Mouse (Mus musculus) adrenal gland, adult (tissue): ENCODE data around the gene Plin3.
A peak's percentile ranks its signal among the peaks of the same experiment; 100 is the strongest.

Experiments used
- DNase-seq, 2 experiments: peaks; one replicate each; pipeline ENCODE4 v3.0.0; 2022 to 2023; ENCODE audit warnings: low spot score in 1 of 2; ENCODE audit not compliant: inconsistent age in 2 of 2

Gene Plin3

GRCm38 (mm10) chr17:56292531-56293222 lies at the start of gene Plin3:
Gene Plin3, minus strand, starts transcription at chr17:56292873.
- peak; percentile 31 to 54 for DNase-seq

- no peak for DNase-seq
These were observed 48.0 kb upstream of the Plin3 start for GRCm38 (mm10) chr17:56340717-56341116.

- DNase-seq: peak in 1 of 2 experiments; percentile 71
These were observed 46.2 kb upstream of the Plin3 start for GRCm38 (mm10) chr17:56338909-56339308.

- no peak for DNase-seq
These were observed 45.1 kb upstream of the Plin3 start for GRCm38 (mm10) chr17:56337791-56338190.

- DNase-seq: peak; percentile 58 to 87
These were observed 44.5 kb upstream of the Plin3 start for GRCm38 (mm10) chr17:56337190-56337589.

- no peak for DNase-seq
These were observed 40.3 kb upstream of the Plin3 start for GRCm38 (mm10) chr17:56332987-56333386.

- DNase-seq: peak in 1 of 2 experiments; percentile 66
These were observed 38.6 kb upstream of the Plin3 start for GRCm38 (mm10) chr17:56331256-56331655.

GRCm38 (mm10) chr17:56330345-56330744 lies 37.7 kb upstream of the Plin3 start:
- DNase-seq: no peak

- peak; percentile 55 to 82 for DNase-seq
These were observed 36.6 kb upstream of the Plin3 start for GRCm38 (mm10) chr17:56329267-56329666.

GRCm38 (mm10) chr17:56326153-56327147 lies 33.8 kb upstream of the Plin3 start:
- DNase-seq: no peak

- DNase-seq: peak; percentile 100
These were observed 32.9 kb upstream of the Plin3 start, which contains the start of gene Kdm4b for GRCm38 (mm10) chr17:56325450-56326152. Gene Kdm4b, plus strand, starts transcription at chr17:56326062.

- no peak for DNase-seq
These were observed 31.7 kb upstream of the Plin3 start for GRCm38 (mm10) chr17:56324419-56324818.

- no peak for DNase-seq
These were observed 16.7 kb upstream of the Plin3 start for GRCm38 (mm10) chr17:56309191-56309945.

GRCm38 (mm10) chr17:56308088-56308487 lies 15.4 kb upstream of the Plin3 start:
- no peak for DNase-seq

GRCm38 (mm10) chr17:56305826-56306225 lies 13.2 kb upstream of the Plin3 start:
- peak in 1 of 2 experiments; percentile 51 for DNase-seq

GRCm38 (mm10) chr17:56305156-56305555 lies 12.5 kb upstream of the Plin3 start:
- no peak for DNase-seq

GRCm38 (mm10) chr17:56304718-56305117 lies 12.0 kb upstream of the Plin3 start:
- peak in 1 of 2 experiments; percentile 36 for DNase-seq

- peak; percentile 95 to 98 for DNase-seq
These were observed 11.3 kb upstream of the Plin3 start for GRCm38 (mm10) chr17:56303847-56304586.

GRCm38 (mm10) chr17:56303160-56303846 lies 10.6 kb upstream of the Plin3 start, which contains the start of gene Uhrf1:
Gene Uhrf1, plus strand, starts transcription at chr17:56303321.
- DNase-seq: peak; percentile 84 to 89
